Mouse (Mus musculus): ENCODE results near the gene Shpk. TPM values are rescaled to one million over a fixed set of nuclear protein-coding genes. Genes with fewer than 3 reads are reported as not detected.

Shpk gene
- polyA plus RNA-seq, 1 experiment from 2014 or later: 1.0 TPM

DNA sequence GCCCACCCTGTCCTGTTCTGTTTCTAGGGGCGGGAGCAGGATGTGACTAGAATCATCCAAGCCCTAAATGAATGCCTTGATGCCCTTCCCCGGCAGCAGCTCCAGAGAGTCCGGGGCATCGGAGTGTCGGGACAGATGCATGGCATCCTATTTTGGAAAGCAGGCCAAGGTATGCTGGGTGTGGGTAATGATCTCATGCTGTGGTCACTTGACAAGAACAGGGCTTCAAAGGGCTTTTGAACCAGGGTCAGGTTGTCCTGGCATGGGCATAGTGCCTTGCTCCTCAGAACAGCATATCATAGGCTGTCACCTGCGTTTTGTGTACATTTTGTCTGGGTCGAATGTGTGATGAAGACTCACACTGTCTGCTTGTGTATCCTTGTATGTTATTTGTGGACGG lies 4.6 kb downstream of the Shpk start:
- DNase-seq (ENCODE audit: low spot score): no peak
- peaks cover 8% of the 10 kb centered on the region; the same call in 1 of the 2 replicates for H3K27me3 ChIP-seq (ENCODE audit: low read depth, poor library complexity, severe bottlenecking)
- H3K4me1 ChIP-seq: peaks cover 7% of the 10 kb centered on the region
- H3K4me3 ChIP-seq: no peak overlapping the region
- no peak overlapping the region for H3K27ac ChIP-seq (replicated peaks)
- no peaks in the 10 kb centered on the region for H3K9me3 ChIP-seq (replicated peaks)
- no peaks in the 10 kb centered on the region for H3K36me3 ChIP-seq
- WGBS: 85% methylated on average over 8 of the region's 8 CpGs

DNA sequence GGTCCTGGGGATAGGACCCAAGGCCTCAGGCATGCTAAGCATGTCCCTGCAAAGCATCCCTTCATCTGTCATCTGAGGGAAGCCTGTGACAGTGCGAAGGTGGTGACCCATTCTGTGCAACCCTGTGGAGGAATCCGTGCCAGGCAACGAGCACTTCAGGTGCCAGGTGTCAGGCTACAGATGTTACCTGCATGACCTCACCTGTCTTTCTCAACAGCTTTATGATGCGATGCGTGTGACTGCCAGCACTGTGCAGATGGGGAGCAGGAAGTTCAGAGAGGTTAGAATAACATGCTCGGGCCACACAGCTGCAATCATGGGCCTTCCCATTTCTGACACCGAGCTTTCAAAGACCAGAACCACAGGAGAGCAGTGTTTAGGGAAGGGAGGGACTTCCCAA lies 5.9 kb downstream of the Shpk start:
- no peak for DNase-seq (ENCODE audit: low spot score)
- Histone ChIP-seq H3K27me3 (ENCODE audit: low read depth, poor library complexity, severe bottlenecking) (peaks cover 3% of the 10 kb centered on the region; the same call in 1 of the 2 replicates), H3K27ac (replicated peaks) (no peak overlapping the region), H3K4me1 (no peaks in the 10 kb centered on the region), H3K9me3 (replicated peaks) (no peaks in the 10 kb centered on the region), H3K4me3 (no peak overlapping the region), H3K36me3 (no peaks in the 10 kb centered on the region)
- WGBS: 82% methylated on average over 7 of the region's 7 CpGs

DNA sequence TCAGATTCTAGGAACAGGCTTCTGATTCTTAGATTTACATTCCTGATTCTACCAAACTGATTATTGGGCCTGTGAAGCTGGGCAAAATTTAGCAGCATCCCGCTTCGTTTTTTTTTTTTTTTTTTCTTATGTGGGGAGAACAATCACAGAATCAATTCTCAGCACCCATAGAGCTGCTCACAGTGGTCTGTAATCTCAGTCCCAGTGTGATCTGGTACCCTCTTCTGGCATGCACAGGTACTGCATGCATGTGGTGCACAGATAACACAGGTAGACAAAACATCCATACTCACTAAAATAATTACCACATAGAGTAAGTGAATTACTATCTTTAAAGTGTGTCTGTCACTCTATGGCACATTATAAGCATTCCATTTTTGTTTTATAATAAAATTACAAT lies 8.4 kb downstream of the Shpk start:
- no peak for DNase-seq (ENCODE audit: low spot score)
- 78% methylated on average over 2 of the region's 2 CpGs for WGBS
- H3K36me3 ChIP-seq: no peaks in the 10 kb centered on the region
- no peak overlapping the region for H3K27ac ChIP-seq (replicated peaks)
- H3K27me3 ChIP-seq (ENCODE audit: low read depth, poor library complexity, severe bottlenecking): no peaks in the 10 kb centered on the region
- no peaks in the 10 kb centered on the region for H3K9me3 ChIP-seq (replicated peaks)
- H3K4me3 ChIP-seq: no peak overlapping the region
- H3K4me1 ChIP-seq: no peaks in the 10 kb centered on the region

DNA sequence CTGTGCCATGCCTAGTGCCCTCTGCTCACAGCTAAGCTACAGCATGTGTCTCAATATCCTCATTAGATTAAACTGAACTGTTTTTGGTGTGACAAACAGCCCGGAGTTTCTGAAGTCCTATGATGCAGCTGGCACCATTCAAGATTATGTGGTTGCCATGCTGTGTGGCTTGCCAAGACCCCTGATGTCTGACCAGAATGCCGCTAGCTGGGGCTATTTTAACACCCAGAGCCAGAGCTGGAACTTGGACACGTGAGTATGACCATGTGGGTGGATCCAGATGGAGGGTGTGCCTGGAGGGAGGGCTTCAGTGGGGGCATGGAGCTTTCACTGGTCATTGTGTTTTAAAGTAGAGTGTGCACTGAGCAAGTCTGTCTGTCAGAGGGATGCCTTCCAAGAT lies 14.7 kb downstream of the Shpk start:
- H3K27me3 ChIP-seq (ENCODE audit: low read depth, poor library complexity, severe bottlenecking): no peaks in the 10 kb centered on the region
- H3K27ac ChIP-seq (replicated peaks): no peak overlapping the region
- H3K36me3 ChIP-seq: no peaks in the 10 kb centered on the region
- WGBS: 90% methylated on average over 3 of the region's 3 CpGs
- no peaks in the 10 kb centered on the region for H3K4me1 ChIP-seq
- DNase-seq (ENCODE audit: low spot score): no peak
- H3K4me3 ChIP-seq: no peak overlapping the region
- no peaks in the 10 kb centered on the region for H3K9me3 ChIP-seq (replicated peaks)

DNA sequence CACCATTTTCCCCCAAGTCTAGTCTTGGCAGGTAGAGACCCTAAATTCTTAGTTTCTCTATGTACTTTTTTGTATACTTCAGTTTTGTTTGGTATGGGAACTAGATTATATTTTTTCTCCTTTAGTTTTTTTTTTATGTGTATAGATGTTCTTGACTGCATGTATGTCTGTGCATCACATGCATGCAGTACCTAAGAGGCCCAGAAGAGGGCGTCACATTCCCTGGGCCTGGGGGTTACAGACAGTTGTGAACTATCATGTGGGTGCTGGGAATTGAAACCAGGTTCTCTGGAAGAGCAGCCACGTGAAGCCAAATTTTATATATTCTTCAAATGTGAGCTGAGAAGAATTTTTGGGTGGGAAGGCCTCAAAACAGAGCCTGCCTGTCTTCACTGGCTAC lies 20.4 kb downstream of the Shpk start:
- no peaks in the 10 kb centered on the region for H3K9me3 ChIP-seq (replicated peaks)
- 58% methylated on average over 2 of the region's 2 CpGs for WGBS

DNA sequence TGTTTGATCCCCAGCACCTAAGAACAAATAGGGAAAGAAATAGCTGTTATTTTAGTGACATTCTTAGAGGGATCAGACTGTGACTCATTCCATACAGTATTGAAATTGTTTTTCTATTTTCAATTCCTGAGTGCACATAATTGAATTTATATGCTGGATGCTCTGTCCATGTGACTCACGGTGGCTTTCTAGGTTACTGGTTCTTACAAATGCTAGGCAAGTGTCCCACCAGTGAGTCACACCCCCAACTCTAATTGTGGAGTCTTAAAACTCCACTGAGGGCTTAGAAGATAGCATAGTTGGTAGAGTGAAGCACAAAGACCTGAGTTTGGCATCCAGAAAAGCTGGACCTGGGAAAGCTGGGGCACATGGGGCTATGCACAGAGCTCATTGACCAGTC lies 21.4 kb downstream of the Shpk start:
- WGBS: 95% methylated on average over 1 of the region's 1 CpGs
- Histone ChIP-seq H3K4me3 (no peak overlapping the region), H3K27ac (replicated peaks) (no peak overlapping the region), H3K36me3 (no peaks in the 10 kb centered on the region), H3K9me3 (replicated peaks) (no peaks in the 10 kb centered on the region), H3K4me1 (no peaks in the 10 kb centered on the region), H3K27me3 (ENCODE audit: low read depth, poor library complexity, severe bottlenecking) (no peaks in the 10 kb centered on the region)
- no peak for DNase-seq (ENCODE audit: low spot score)

More for the DNA sequence above, 20.4 kb downstream of the Shpk start:
- no peak overlapping the region for H3K4me3 ChIP-seq
- H3K36me3 ChIP-seq: no peaks in the 10 kb centered on the region
- no peak overlapping the region for H3K27ac ChIP-seq (replicated peaks)
- no peaks in the 10 kb centered on the region for H3K4me1 ChIP-seq
- no peak for DNase-seq (ENCODE audit: low spot score)
- no peaks in the 10 kb centered on the region for H3K27me3 ChIP-seq (ENCODE audit: low read depth, poor library complexity, severe bottlenecking)

DNA sequence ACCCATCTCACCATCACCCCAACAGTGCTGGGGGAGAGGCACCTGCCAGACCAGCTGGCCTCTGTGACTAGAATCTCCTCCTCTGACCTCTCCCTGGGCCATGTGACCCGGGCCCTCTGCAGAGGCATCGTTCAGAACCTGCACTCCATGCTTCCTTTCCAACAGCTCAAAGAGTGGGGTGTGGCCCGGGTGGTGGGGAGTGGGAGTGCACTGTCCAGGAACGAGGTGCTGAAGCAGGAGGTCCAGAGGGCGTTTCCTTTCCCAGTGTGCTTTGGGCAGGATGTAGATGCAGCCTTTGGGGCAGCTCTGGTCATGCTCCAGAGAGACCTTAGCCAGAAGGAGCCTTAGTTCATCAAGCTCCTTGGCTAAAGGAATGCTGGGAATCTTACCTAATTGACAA lies 23.6 kb downstream of the Shpk start:
- no peak overlapping the region for H3K27ac ChIP-seq (replicated peaks)
- H3K27me3 ChIP-seq (ENCODE audit: low read depth, poor library complexity, severe bottlenecking): no peaks in the 10 kb centered on the region
- H3K4me3 ChIP-seq: no peak overlapping the region
- no peak for DNase-seq (ENCODE audit: low spot score)
- 53% methylated on average over 5 of the region's 5 CpGs for WGBS
- no peaks in the 10 kb centered on the region for H3K4me1 ChIP-seq
- H3K36me3 ChIP-seq: no peaks in the 10 kb centered on the region
- no peaks in the 10 kb centered on the region for H3K9me3 ChIP-seq (replicated peaks)

DNA sequence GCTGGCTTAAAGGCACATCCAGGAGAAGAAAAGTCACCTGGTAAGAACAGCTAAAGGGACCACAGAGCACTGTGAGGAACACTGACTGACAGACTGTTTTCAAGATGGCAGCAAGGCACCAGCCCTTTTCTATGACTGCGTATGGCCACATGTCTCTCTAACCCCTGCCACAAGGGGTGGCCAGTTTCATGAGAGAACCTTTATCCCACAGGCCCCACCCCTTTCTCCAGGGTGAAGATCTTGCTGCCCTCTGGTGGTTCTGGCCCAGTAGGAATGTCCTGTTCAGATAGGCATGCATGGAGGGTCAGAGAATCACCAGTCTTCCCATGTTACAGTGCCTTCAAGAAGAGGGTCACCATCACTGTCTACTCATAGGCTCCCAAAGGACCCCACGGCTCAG lies 24.7 kb downstream of the Shpk start:
- H3K4me1 ChIP-seq: no peaks in the 10 kb centered on the region
- no peaks in the 10 kb centered on the region for H3K27me3 ChIP-seq (ENCODE audit: low read depth, poor library complexity, severe bottlenecking)
- WGBS: 83% methylated on average over 2 of the region's 2 CpGs
- DNase-seq (ENCODE audit: low spot score): no peak
- H3K27ac ChIP-seq (replicated peaks): no peak overlapping the region
- peaks cover 2% of the 10 kb centered on the region for H3K9me3 ChIP-seq (replicated peaks)
- no peak overlapping the region for H3K4me3 ChIP-seq
- no peaks in the 10 kb centered on the region for H3K36me3 ChIP-seq

DNA sequence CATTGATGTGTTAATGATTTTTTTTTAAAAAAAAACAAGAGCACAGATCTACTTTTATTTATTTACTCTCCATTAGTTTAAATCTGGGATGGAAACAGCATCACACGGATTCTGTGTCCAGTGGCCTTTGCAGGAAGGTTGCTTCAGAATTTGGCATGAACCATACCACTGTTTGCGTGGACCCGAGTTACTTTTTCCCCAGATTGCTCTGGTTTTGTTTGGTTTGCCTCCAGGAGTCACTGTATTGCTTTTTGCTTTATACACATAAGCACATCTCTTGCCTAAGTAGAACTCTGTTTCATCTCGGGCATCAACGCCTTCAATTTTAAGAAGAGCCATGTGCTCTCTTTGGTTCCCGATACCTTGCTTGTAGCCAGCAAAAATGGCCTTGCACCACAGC lies 26.6 kb downstream of the Shpk start:
- Histone ChIP-seq H3K4me1 (no peaks in the 10 kb centered on the region), H3K27me3 (ENCODE audit: low read depth, poor library complexity, severe bottlenecking) (no peaks in the 10 kb centered on the region), H3K9me3 (replicated peaks) (peaks cover 5% of the 10 kb centered on the region), H3K4me3 (no peak overlapping the region), H3K27ac (replicated peaks) (no peak overlapping the region), H3K36me3 (no peaks in the 10 kb centered on the region)
- DNase-seq (ENCODE audit: low spot score): no peak
- WGBS: 86% methylated on average over 6 of the region's 6 CpGs

DNA sequence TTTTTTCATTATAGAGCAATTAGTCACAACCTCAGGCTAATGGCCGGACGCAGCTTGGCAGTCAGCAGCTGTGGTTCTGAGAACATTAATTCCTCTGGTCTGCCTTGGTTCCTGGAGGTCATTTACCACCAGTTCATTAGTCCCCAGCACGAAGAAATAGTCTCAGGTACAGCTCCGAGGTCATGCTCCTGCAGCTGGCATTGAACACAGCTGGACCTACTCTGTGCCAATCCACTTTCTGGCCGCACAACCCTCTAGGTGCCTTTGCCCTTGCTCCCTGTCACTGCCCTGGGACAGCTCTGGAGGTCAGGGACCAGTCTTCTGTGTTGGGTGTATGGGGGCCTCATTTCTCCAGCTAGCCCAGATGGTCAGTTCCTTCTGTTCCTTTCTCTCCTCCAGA lies 29.6 kb downstream of the Shpk start:
- Histone ChIP-seq H3K27me3 (ENCODE audit: low read depth, poor library complexity, severe bottlenecking) (no peaks in the 10 kb centered on the region), H3K4me3 (no peak overlapping the region)
- WGBS: 86% methylated on average over 5 of the region's 5 CpGs

DNA sequence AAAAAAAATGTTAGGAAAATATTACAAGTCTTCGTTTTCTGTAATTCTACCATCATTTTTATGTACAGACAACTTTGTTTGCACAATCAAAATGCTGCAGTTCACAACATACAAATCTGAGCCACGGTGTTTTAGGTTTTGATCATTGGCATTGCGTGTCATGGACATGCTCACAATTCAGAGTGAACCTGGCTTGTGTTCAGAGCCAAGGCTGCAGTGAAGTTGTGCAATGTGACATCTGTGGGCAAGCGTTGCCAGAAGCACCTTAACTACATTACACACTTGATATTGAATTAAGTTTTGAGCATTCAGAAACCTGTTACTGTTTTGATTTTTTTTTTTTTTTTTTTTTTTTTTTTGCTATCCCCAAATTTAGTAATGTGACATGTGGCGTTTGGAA lies 30.8 kb downstream of the Shpk start:
- Histone ChIP-seq H3K9me3 (replicated peaks) (peaks cover 5% of the 10 kb centered on the region), H3K27me3 (ENCODE audit: low read depth, poor library complexity, severe bottlenecking) (no peaks in the 10 kb centered on the region), H3K27ac (replicated peaks) (no peak overlapping the region), H3K36me3 (no peaks in the 10 kb centered on the region), H3K4me3 (no peak overlapping the region), H3K4me1 (no peaks in the 10 kb centered on the region)
- DNase-seq (ENCODE audit: low spot score): no peak
- WGBS: 92% methylated on average over 5 of the region's 5 CpGs

More for the DNA sequence above, 29.6 kb downstream of the Shpk start:
- Histone ChIP-seq H3K36me3 (no peaks in the 10 kb centered on the region), H3K27ac (replicated peaks) (no peak overlapping the region), H3K4me1 (no peaks in the 10 kb centered on the region), H3K9me3 (replicated peaks) (peaks cover 5% of the 10 kb centered on the region)
- no peak for DNase-seq (ENCODE audit: low spot score)

DNA sequence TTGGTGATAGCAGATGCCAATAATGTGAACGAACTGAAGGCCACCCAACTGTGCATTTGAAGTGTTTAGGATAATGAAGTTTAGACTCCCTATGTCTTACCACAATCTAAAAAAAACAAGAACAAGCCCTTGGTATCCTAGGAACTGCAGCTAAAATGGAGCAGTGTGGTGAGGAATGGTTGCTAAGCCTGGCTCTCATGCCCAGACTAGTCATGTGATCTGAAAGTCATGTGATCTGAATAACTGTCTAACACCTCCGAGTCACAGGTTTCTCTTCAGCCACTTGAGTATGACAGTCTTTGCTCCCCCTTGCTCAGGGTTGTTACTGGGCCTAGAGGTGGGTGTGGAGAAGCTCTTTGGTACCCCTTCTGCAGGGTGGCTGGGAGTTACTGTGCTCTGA lies 33.3 kb downstream of the Shpk start:
- Histone ChIP-seq H3K4me3 (no peak overlapping the region), H3K4me1 (no peaks in the 10 kb centered on the region), H3K27ac (replicated peaks) (no peak overlapping the region), H3K9me3 (replicated peaks) (peaks cover 5% of the 10 kb centered on the region), H3K27me3 (ENCODE audit: low read depth, poor library complexity, severe bottlenecking) (no peaks in the 10 kb centered on the region), H3K36me3 (no peaks in the 10 kb centered on the region)
- WGBS: 72% methylated on average over 2 of the region's 2 CpGs
- DNase-seq (ENCODE audit: low spot score): no peak

DNA sequence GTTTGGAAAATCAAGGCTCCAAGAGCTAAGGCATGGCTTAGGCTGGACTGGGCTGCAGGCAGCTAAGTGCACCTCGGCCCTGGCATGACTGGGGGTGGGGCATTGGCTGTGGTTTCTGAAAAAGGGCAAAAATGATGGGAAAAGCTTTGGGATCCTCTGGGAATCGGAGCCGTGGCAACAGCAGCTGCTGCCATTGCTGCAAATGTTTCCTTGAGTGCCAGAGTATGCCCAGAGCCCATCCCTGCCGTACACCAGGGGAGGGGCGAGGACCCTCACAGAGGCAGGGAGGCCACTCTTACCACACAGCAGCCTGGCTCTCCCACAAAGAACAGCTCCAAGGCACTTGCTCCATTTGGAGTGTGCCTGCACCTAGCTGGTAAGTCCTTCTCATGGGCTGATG lies 34.7 kb downstream of the Shpk start, which contains the start of gene Trpv1:
Trpv1 (plus strand) TSS at position 301 of the 400 bp plus-strand sequence.
- peaks cover 3% of the 10 kb centered on the region for H3K9me3 ChIP-seq (replicated peaks)
- H3K27me3 ChIP-seq (ENCODE audit: low read depth, poor library complexity, severe bottlenecking): no peaks in the 10 kb centered on the region
- DNase-seq (ENCODE audit: low spot score): no peak
- H3K27ac ChIP-seq (replicated peaks): no peak within 1 kb of the TSS
- no peaks in the 10 kb centered on the region for H3K4me1 ChIP-seq
- H3K4me3 ChIP-seq: no peak within 1 kb of the TSS
- 84% methylated on average over 5 of the region's 5 CpGs for WGBS
- H3K36me3 ChIP-seq: no peaks in the 10 kb centered on the region
